Mouse (Mus musculus): ENCODE data around the gene Zscan10.

DNA sequence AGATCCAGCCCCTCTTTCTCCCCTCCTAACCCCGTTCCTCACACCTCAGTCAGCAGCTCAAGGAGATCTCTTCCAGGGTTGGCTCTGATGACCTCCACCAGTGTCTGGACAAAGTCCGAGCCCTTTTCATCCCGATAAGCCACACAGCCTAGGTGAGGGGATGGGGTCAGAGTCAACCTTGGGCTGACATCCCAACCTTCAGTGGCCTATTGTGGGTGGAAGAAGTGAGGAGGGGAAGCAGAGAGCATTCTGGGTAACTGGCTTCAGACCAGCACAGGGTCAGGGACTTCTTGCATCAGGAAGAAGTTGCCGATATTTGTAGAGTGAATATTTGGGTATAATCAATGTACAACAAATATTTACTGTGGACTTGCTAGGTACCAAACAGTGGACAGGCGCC lies 48.7 kb upstream of the Zscan10 start:
- TF ChIP-seq CTCF (IDR thresholded peaks at IDR 0.05; ENCODE audit: low read depth) (no peak), EP300 (IDR thresholded peaks at IDR 0.05; ENCODE audit: low read depth) (peak; percentile 75)

Measured in liver, postnatal 0 days (tissue).